Mouse (Mus musculus): ENCODE measurements around the gene Cdk9.
A peak's percentile ranks its signal among the peaks of the same experiment; 100 is the strongest.

Cdk9 gene

GRCm38 (mm10) chr2:32712934-32713817 is at the start of gene Cdk9:
Gene Cdk9, minus strand, starts transcription at chr2:32713076.
- DNase-seq (ENCODE audit: low spot score in 2 of 2), result peak; percentile 92 to 98

- no peak for DNase-seq (ENCODE audit: low spot score in 2 of 2)
Observed at GRCm38 (mm10) chr2:32761859-32762258, 49.0 kb upstream of the Cdk9 start.

DNA sequence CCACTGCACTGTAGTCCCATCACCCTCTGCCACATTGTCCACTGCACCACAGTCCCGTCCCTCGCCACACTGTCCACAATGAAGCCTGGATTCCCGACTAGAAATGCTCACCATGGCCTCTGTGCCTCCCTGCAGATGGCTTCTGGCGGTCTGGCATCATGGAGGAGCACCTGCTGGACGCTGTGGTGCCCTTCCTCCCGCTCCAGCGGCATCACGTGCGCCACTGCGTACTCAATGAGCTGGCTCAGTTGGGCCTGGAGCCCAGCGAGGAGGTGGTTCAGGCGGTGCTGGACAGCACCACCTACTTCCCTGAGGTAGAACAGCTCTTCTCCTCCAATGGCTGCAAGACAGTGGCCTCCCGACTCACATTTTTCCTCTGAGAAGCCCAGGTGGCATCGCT is 48.5 kb upstream of the Cdk9 start:
- peak in 1 of 2 experiments; percentile 61 for DNase-seq (ENCODE audit: low spot score in 2 of 2)

GRCm38 (mm10) chr2:32759001-32759400 is 46.1 kb upstream of the Cdk9 start:
- DNase-seq (ENCODE audit: low spot score in 2 of 2), result no peak

DNA sequence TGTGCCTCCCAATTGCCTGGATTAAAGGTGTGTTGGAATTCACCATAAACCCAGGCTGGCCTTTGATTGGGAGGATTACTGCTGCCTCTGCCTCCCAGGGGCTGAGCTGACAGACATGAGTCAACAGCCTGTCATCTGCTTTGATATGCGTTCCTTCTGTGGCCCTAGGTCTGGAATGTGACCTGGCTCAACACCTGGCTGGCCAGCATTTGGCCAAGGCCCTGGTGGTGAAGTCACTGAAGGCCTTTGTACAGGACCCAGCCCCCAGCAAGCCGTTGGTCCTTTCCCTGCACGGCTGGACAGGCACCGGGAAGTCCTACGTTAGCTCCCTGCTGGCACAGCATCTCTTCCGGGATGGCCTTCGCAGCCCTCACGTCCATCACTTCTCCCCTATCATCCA is 45.6 kb upstream of the Cdk9 start:
- DNase-seq (ENCODE audit: low spot score in 2 of 2), result no peak

GRCm38 (mm10) chr2:32757056-32757845 is 44.4 kb upstream of the Cdk9 start, which contains the start of gene Tor2a:
Gene Tor2a, plus strand, starts transcription at chr2:32757234.
- DNase-seq (ENCODE audit: low spot score in 2 of 2), result peak; percentile 96 to 97

DNA sequence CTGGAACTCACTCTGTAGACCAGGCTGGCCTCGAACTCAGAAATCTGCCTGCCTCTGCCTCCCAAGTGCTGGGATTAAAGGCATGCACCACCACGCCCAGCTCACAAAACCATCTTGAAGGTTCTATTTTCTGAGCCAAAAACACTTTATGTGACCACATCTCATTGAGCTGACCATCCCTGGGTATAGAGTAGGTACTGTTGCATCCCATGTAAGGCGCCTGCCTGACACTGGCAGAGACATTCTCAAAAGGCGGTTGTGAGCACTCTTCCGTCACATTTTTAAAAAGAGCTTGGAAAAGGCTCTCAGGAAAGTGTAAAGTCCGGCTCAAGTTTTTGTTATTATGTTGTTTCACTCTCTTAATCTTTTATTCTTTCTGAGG is 43.8 kb upstream of the Cdk9 start:
- no peak for DNase-seq (ENCODE audit: low spot score in 2 of 2)

DNA sequence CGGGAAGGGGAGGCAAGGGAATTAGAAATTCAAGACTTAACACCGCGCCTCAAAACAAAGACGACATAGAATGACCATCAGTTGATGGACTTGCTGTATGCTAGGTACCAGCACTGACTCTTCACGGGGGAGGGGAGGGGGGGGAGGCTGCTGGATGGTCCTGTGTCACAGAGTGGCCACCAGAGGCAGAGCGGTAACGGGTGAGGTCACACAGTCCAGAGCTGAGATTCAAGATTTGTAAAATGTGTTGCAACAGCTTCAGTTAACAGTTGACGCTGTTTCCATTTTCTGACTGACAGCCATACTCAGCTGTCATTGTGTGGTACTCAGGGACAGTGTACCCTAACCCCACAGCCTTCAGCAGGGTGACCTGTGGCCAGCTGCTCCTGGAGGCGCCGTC is 39.3 kb upstream of the Cdk9 start:
- DNase-seq (ENCODE audit: low spot score in 2 of 2), result no peak

- DNase-seq (ENCODE audit: low spot score in 2 of 2), result no peak
Observed at GRCm38 (mm10) chr2:32751665-32752033, 38.8 kb upstream of the Cdk9 start.

- DNase-seq (ENCODE audit: low spot score in 2 of 2), result no peak
Observed at GRCm38 (mm10) chr2:32750887-32751664, 38.2 kb upstream of the Cdk9 start.

- no peak for DNase-seq (ENCODE audit: low spot score in 2 of 2)
Observed at GRCm38 (mm10) chr2:32750199-32750598, 37.3 kb upstream of the Cdk9 start.

DNA sequence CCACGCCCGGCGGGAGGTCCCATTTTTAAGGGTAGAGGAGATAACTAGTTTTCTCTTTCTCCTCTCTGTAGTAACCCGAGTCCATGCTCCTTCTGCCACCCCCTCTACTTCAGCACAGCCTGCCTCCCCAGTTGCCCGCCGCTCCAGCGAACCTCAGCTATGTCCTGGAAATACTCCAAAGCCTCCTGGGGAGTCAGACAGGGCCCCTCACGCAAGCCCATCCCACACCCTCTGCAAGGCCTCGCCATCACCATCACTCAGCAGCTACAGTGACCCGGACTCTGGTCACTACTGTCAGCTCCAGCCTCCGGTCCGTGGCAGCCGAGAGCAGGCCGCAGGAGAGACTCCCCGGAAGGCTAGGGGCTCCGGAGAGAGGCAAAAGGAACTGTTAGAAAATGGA is 36.2 kb upstream of the Cdk9 start:
- no peak for DNase-seq (ENCODE audit: low spot score in 2 of 2)

GRCm38 (mm10) chr2:32744272-32744982 is 31.6 kb upstream of the Cdk9 start:
- no peak for DNase-seq (ENCODE audit: low spot score in 2 of 2)

DNA sequence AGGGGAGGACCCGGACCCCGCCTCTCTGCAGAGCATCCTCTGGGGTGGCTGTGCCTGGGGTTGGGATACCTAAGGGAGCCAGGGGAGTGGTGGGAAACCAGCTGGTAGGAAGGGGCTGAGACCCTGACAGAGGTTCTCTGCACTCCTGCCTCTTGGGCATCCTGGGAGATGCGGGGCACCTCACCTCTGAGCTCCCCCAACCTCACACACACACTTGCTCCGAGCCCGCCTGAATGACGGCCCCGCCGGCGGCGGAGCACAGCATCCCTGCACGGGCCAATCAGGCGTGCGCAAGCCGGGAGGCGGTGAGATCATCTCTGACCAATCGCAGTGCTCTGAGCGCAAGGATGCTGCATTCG is 29.3 kb upstream of the Cdk9 start:
- no peak for DNase-seq (ENCODE audit: low spot score in 2 of 2)

DNA sequence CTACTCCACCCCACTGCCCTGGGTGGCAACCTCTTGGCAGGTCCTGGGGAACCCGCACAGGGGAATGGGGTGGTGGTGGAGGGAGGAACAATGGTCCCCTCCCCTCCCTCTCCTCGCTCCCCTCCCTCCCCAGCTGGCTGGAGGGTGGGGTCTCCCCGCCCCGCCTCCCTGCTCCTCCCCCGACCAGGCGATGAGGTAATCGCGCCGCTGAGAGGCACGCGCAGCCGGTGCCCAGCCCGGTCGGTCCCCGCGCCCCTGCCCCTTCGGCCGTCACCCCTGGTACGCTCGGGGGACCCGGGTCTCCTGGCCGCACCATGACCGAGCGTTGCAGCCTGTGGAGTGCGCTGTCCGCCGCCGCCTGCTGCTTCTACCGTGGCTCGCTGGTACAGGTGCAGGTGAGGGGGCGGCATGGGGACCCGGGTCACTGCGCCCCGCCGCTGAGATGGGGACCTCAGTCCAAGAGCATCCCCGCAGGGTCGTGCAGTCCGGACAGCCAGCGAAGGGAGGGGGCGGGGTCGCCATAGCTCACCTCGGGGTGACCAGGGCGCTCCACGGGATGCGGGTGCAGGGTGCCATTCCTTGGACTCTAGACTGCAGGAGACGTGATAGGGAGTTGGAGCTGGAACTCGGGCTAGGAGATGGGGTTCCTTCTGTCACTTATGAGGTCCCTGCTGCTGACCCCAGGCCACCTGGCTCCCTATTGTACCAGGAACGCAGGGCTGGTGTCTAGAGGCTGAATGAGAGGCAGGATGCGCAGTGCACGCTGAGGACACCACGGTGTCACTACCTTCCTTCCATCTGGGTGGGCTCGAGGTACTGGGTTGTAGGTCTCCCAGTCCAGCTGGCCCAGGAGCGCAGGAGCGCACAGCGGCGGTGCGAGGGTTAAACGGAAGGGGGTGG is 28.6 kb upstream of the Cdk9 start:
- no peak for DNase-seq (ENCODE audit: low spot score in 2 of 2)

GRCm38 (mm10) chr2:32740916-32741272 is 28.0 kb upstream of the Cdk9 start, which contains the start of gene 6330409D20Rik:
Gene 6330409D20Rik, minus strand, starts transcription at chr2:32741016.
- DNase-seq (ENCODE audit: low spot score in 2 of 2), result no peak

- no peak for DNase-seq (ENCODE audit: low spot score in 2 of 2)
Observed at GRCm38 (mm10) chr2:32739311-32739710, 26.4 kb upstream of the Cdk9 start.

- no peak for DNase-seq (ENCODE audit: low spot score in 2 of 2)
Observed at GRCm38 (mm10) chr2:32737008-32737407, 24.1 kb upstream of the Cdk9 start.

- DNase-seq (ENCODE audit: low spot score in 2 of 2), result no peak
Observed at GRCm38 (mm10) chr2:32736306-32736829, 23.5 kb upstream of the Cdk9 start.

GRCm38 (mm10) chr2:32734933-32735332 is 22.1 kb upstream of the Cdk9 start:
- no peak for DNase-seq (ENCODE audit: low spot score in 2 of 2)
